Mouse (Mus musculus): ENCODE measurements around the gene Gm17545. TPM values are rescaled to one million over a fixed set of nuclear protein-coding genes. Genes with fewer than 3 reads are reported as not detected.

The Gm17545 gene
- polyA plus RNA-seq, 1 experiment from 2014 or later = not detected

DNA sequence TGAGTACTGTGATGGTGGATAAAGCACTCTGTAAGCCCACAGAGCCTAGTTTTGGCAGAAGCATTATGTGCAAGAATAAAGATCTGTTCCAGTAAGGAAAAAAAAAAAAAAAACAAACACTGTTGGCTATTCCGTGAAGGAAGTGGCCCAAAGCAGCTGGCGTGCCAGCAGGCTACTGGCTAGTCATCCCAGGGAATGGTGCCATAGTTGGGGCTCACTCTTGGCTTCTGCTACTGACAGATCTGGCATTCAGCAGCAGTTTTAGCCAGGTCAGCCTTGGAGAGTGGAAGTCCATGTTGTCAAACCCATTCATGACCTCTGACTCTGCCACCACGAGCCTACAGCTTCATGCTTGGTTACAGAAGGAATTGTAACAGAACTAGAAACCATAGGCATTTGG lies 7.9 kb downstream of the Gm17545 start:
- 97% methylated on average over 3 of the region's 3 CpGs for WGBS (ENCODE audit: missing documents)
- no peak overlapping the region for H3K4me3 ChIP-seq (ENCODE audit: inconsistent target)
- peaks cover 48% of the 10 kb centered on the region for H3K79me2 ChIP-seq (ENCODE audit: inconsistent target)
- no peak overlapping the region for H3K27ac ChIP-seq
- peaks cover 2% of the 10 kb centered on the region; the same call in 1 of the 2 replicates for H3K36me3 ChIP-seq (ENCODE audit: inconsistent target)

DNA sequence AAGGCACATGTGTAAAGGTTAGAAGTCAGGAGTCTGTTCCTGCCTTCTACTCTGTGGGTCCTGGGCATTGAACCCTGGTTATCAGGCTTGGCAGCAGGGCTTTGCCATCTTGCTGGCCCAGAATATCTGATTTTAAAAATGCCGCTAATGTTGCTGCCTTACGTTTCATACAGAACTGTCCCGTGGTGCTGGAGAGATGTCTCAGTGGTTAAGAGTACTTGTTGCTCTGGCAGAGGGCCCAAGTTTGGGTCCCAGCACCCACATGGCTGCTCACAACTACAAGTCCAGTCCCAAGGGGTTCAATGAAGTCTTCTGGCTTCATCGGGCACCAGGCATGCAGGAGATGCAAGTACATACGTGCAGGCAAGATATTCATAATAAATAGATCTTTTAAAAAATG lies 12.1 kb downstream of the Gm17545 start:
- 97% methylated on average over 5 of the region's 5 CpGs for WGBS (ENCODE audit: missing documents)
- Histone ChIP-seq H3K79me2 (ENCODE audit: inconsistent target) (peaks cover 55% of the 10 kb centered on the region), H3K27ac (no peak overlapping the region), H3K36me3 (ENCODE audit: inconsistent target) (no peaks in the 10 kb centered on the region), H3K4me3 (ENCODE audit: inconsistent target) (no peak overlapping the region)

DNA sequence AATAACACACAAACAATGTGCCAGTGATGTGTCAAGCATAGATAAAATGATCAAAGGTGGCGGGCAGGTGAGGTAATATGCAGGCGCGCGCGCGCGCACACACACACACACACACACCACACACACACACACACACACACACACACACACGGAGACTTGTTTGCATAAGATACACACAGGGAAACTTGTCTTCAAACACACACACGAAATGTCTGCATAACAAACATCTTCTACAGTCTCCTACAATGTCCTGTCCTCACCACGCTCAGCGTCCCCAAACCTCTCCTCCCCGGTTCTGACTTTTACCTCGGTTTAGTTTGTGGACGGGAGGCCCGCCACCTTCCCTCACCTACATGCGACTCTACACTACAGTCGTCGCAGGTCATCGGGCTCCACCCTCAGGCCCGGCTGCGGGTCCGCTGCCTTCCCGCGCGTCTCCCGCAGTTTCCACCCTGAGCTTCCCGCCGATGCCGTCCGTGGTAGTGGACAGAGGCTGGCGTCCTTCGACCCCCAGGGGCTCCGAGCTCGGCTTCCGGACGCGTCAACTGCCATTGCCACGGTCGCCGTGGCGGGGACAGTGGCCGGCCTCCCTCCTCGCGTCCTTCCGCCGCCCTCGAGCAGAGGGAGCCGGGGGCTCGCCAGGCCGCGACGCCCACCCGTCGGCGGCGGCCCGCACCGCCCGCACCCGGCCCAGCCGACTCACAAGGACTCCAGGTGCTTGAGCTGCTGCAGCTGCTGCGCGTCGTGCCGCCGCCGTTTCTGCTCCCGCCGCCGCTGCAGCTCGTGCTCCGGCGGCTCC lies 13.5 kb downstream of the Gm17545 start:
- Histone ChIP-seq H3K79me2 (ENCODE audit: inconsistent target) (peaks cover 47% of the 10 kb centered on the region), H3K4me3 (ENCODE audit: inconsistent target) (peak overlapping the region; percentile 51), H3K27ac (no peak overlapping the region), H3K36me3 (ENCODE audit: inconsistent target) (no peaks in the 10 kb centered on the region)
- under 1% methylated on average over 73 of the region's 73 CpGs for WGBS (ENCODE audit: missing documents)

DNA sequence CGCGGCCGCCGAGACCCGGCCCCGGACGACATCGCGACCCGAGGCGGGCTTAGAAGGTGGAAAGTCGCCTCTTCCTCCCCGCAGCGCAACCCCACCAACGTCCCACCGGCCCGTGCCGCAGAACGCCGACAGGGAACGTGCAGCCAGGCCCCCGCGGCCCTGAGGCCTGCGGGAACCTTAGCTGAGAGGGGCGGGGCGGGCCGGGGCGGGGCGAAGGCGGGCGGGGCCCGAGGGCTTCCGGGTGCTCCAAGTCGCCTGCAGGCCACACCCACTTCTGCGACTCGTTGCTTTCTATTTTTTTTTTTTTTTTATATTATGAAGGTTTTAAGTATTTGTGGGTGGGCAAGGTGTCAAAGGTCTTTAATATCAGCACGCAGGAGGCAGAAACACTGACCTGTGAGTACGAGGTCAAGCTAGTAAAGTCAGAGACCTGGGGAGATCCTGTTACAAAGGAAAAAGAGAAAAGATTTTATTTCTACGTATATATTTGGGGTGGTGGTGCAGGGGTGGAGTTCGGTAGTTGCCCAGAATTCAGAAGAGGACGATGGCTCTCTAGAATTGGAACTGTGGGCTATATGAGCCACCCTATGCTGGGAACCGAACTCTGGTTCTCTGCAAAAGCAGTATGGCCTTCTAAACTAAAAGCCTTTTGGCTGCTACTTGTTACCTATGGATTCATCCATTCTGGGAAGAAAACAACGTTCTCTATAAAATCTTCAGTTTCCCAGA lies 14.2 kb downstream of the Gm17545 start:
- WGBS (ENCODE audit: missing documents) = 3% methylated on average over 39 of the region's 43 CpGs
- peaks cover 40% of the 10 kb centered on the region for H3K79me2 ChIP-seq (ENCODE audit: inconsistent target)
- 0 out of 2 replicates have a peak overlapping the region, but pooled peaks have one; percentile 27 for H3K27ac ChIP-seq
- peak overlapping the region; percentile 27 for H3K4me3 ChIP-seq (ENCODE audit: inconsistent target)
- no peaks in the 10 kb centered on the region for H3K36me3 ChIP-seq (ENCODE audit: inconsistent target)

DNA sequence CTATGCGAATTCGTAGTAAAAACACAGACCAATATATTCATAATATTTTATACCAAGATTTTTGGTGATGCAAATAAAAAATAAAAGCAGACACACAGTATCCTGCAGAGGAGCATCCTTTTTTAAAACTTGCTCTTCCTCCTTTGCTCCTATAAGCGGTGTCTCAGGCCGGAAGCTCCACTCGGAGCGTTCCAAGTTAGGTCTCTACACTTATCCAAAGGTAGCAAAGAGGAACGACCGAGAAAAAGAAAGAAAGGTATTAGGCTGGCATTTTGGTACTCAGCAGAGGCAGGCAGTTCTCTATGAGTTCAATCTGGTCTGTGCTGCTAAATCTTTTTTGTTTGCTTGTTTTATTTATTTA lies 14.8 kb downstream of the Gm17545 start:
- 61% methylated on average over 8 of the region's 8 CpGs for WGBS (ENCODE audit: missing documents)
- Histone ChIP-seq H3K36me3 (ENCODE audit: inconsistent target) (no peaks in the 10 kb centered on the region), H3K79me2 (ENCODE audit: inconsistent target) (peaks cover 35% of the 10 kb centered on the region), H3K27ac (no peak overlapping the region), H3K4me3 (ENCODE audit: inconsistent target) (peak overlapping the region; percentile 27)

DNA sequence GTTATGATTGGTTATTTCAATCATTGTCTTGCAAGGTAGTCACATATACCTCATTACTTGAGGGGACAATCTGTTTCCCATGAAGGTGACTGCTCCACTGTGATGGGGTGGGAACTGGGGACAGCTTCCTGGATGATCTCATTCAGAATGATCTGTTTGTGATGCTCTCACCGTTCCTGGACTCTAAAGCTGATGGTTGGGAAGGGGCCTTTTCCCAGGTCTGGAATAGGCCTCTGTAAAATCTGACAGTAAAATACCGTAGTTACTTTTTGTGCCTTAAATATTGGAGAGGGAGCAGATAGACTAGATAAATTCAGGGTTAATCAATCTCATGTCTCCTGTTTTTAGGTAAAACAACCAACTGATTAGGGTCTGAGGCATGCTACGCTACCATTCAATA lies 15.6 kb downstream of the Gm17545 start, which contains the start of gene Rp9:
Gene Rp9, minus strand, starts transcription at position 101 of the 400 bp plus-strand sequence.
- Histone ChIP-seq H3K36me3 (ENCODE audit: inconsistent target) (no peaks in the 10 kb centered on the region), H3K4me3 (ENCODE audit: inconsistent target) (peak within 1 kb of the TSS; percentile 27), H3K79me2 (ENCODE audit: inconsistent target) (peaks cover 28% of the 10 kb centered on the region), H3K27ac (0 out of 2 replicates have a peak within 1 kb of the TSS, but pooled peaks have one; percentile 27)
- 100% methylated on average over 3 of the region's 3 CpGs for WGBS (ENCODE audit: missing documents)

DNA sequence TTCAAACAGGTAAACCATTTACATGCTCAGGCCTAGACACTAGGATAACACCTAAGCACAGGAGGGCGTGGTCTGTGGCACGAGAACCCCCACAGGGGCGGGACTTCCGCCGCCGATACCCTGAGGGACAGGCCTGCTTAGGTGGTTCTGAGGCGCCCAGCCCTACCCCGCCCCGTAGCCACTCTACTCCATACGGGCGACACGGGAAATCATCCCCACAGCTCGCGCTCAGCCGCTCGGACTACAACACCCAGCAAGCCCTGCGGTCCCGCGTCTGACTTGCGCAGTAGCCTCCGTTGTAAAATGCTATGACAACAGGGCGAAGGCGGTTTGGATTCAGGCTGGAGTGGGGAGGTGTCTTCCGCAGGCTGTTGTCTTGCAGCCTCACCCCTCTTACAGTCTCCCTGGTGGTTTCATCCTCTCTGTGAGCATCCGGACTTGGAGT lies 21.4 kb downstream of the Gm17545 start, which contains the start of gene Bbs9:
Gene Bbs9, plus strand, starts transcription at position 292 of the 445 bp plus-strand sequence.
- WGBS (ENCODE audit: missing documents) = 2% methylated on average over 25 of the region's 25 CpGs
- H3K4me3 ChIP-seq (ENCODE audit: inconsistent target) = peak within 1 kb of the TSS; percentile 72
- H3K79me2 ChIP-seq (ENCODE audit: inconsistent target) = no peaks in the 10 kb centered on the region
- no peak within 1 kb of the TSS for H3K27ac ChIP-seq
- no peaks in the 10 kb centered on the region for H3K36me3 ChIP-seq (ENCODE audit: inconsistent target)

DNA sequence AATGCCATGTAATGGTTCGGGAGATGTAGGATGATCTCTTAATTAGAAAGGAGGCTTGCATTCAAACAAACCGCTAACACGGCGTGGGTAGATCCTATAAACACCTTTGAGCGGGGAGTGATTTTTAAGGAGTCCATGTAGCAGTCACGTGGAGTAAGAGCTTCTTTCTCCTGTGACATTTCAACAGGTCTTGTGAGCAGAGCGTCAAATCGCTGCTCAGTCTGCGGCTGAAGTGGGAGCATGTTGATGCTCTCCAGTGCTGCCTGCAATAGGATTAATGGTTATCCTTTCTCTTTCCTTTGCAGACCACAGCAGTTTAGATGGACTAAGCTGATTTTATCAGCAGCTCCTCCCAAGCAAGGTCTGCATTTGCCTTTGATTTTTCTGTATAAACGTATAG lies 22.2 kb downstream of the Gm17545 start:
- H3K79me2 ChIP-seq (ENCODE audit: inconsistent target) = no peaks in the 10 kb centered on the region
- H3K4me3 ChIP-seq (ENCODE audit: inconsistent target) = peak overlapping the region; percentile 72
- 11% methylated on average over 10 of the region's 10 CpGs for WGBS (ENCODE audit: missing documents)
- no peak overlapping the region for H3K27ac ChIP-seq
- no peaks in the 10 kb centered on the region for H3K36me3 ChIP-seq (ENCODE audit: inconsistent target)

DNA sequence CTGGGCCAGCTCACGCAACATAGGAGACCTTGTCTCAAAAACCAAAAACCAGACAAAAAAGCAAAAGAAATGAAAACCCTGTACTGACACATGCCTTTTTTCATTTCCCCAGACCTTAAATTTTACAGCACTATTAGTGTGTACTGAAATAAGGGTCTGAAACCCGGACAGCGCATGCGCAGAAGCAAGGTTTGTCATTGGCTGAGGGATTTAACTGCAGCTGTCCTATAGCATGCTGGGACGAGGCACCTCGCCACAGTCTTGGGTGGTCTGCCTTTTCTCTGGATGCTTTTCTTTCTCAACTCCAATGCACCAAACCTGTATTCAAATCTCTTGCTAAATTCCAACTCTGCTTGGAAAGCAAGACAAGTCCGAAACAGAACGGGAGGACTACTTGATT lies 24.9 kb downstream of the Gm17545 start:
- H3K27ac ChIP-seq = no peak overlapping the region
- no peak overlapping the region for H3K4me3 ChIP-seq (ENCODE audit: inconsistent target)
- H3K36me3 ChIP-seq (ENCODE audit: inconsistent target) = no peaks in the 10 kb centered on the region
- WGBS (ENCODE audit: missing documents) = 97% methylated on average over 8 of the region's 8 CpGs
- H3K79me2 ChIP-seq (ENCODE audit: inconsistent target) = no peaks in the 10 kb centered on the region

DNA sequence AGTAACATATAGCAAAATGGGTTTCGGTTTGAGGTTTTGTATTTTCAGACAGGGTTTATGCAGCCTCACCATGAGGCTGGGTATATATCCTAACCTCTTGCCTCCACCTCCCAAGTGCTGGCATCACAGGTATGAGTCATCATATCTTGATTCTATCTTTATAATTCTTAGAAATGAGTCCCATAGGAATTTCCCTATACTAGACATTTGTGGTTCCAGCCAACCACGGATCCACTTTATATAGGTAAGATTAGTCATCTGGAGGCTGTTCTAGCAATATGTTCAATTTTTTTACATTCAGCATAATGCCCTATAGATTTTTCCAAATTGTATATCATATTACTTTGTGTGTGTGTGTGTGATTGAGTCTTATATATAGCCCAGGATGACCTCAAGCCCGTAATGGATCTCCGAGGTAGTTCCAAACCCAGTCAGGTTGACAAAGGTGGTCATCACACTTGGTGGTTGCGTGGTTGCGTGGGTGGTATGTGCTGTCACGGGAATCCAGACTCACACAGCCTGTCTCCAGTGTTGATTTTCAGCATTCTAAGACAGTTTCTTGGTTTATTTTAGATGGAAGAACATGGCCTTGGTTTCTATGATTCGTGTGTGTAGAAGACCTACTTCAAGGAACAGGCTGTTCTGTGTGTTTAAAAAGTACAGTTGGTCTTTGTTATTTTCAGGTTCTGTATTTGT lies 29.9 kb downstream of the Gm17545 start:
- no peak overlapping the region for H3K27ac ChIP-seq
- H3K36me3 ChIP-seq (ENCODE audit: inconsistent target) = no peaks in the 10 kb centered on the region
- H3K79me2 ChIP-seq (ENCODE audit: inconsistent target) = no peaks in the 10 kb centered on the region
- no peak overlapping the region for H3K4me3 ChIP-seq (ENCODE audit: inconsistent target)
- WGBS (ENCODE audit: missing documents) = 96% methylated on average over 8 of the region's 8 CpGs

DNA sequence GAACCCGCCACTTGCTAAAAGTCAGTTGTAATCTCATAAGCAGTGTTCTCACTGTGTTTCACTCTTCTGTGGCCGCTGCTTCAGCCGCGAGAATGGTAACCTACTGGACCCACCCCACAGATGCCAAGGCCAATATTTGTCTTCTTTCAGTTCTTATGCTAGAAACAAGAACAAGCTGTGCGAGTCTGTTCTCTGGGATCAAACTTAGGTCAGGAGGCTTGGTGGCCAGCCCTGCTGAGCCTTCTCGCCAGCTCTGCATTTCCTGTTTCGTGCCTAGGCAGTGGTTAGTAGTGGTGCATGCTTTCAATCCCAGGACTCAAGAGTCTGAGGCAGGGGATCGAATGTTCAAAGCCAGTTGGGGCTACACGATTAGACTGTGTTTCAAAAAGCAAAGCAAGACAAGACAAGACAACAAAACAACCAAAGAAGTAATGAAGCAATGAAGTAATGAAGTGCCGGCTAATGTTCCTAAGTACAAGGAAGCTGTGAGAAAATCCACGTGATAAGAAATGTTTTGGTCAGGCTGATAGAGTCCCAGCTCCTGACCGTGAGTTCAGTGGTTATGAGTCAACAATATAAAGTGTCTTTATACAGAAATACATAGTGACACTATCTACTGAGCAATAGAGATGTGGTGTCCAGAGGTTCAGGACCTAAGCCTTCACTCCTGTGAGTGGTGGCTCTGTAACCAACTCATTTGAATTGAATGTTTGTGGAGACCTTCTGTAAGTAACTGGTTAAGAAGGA lies 30.6 kb downstream of the Gm17545 start:
- WGBS (ENCODE audit: missing documents) = 86% methylated on average over 12 of the region's 12 CpGs
- H3K4me3 ChIP-seq (ENCODE audit: inconsistent target) = no peak overlapping the region
- no peaks in the 10 kb centered on the region for H3K36me3 ChIP-seq (ENCODE audit: inconsistent target)
- no peaks in the 10 kb centered on the region for H3K79me2 ChIP-seq (ENCODE audit: inconsistent target)
- no peak overlapping the region for H3K27ac ChIP-seq

DNA sequence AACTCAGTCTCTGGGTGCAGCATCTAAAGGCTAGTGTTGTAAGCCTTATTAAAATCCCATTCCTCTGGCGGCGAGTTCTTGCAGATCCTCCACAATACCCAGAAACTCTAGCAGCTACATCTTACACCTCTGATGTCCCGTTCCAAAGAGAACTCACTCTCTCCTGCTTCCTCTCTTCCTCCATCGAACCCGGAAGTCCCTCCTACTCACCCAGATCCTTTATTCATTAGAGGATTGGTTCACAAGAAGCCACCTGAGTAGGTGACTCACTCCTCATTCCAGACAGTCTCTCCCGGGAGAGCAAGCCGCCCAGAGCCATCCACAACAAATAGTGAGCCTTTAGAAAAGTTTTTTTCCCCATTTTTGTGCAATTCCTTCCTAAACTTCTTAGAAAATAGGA lies 32.1 kb downstream of the Gm17545 start:
- no peaks in the 10 kb centered on the region for H3K79me2 ChIP-seq (ENCODE audit: inconsistent target)
- 96% methylated on average over 7 of the region's 7 CpGs for WGBS (ENCODE audit: missing documents)
- H3K4me3 ChIP-seq (ENCODE audit: inconsistent target) = no peak overlapping the region
- no peak overlapping the region for H3K27ac ChIP-seq
- no peaks in the 10 kb centered on the region for H3K36me3 ChIP-seq (ENCODE audit: inconsistent target)

DNA sequence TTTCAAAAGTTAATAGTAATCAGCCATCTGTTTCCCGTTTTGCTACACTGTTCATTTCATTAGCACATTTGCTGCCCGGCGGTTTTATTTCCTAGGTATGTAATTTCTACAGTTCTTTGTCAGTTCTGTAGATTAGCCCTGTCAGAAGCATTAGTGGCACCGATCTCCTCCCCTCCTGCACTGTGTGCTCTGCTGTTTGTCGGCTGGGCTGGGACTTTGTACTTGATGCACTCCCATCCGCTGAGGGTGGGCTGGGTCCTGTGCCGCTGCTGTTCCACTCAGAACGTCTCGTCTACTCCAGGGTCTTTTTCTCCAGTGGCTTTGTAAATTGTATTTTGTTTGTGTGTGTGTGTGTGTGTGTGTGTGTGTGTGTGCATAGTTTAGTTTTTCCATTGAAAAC lies 34.9 kb downstream of the Gm17545 start:
- H3K27ac ChIP-seq = no peak overlapping the region
- H3K79me2 ChIP-seq (ENCODE audit: inconsistent target) = no peaks in the 10 kb centered on the region
- H3K4me3 ChIP-seq (ENCODE audit: inconsistent target) = no peak overlapping the region
- 93% methylated on average over 9 of the region's 9 CpGs for WGBS (ENCODE audit: missing documents)
- no peaks in the 10 kb centered on the region for H3K36me3 ChIP-seq (ENCODE audit: inconsistent target)

DNA sequence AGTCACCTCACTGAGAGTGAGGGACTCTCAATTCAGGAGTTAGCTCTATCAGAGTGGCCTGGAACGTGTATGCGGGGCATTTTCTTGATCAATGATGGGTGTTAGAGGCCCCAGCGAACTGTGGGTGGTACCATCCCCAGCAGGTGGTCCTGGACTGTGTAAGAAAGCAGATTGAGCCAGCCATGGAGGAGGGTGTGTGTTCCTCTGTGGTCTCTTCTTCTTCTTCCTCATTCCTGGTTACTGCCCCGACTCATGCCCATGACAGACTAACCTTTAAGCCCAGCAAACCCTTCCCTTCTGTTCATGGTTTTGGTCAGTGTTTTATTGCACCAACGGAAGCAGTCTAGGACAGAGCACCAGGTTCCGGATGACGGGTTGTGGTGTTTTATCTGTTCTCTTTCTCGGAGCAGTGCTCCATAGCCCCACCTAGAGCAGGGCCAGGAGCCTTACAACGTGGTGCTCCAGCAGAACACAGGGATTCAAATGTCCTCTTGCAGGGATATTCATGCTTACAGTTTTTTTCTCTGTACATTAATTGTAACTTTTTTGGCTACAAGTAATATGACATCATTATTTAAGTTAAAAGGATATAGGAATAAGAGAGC lies 40.2 kb downstream of the Gm17545 start:
- Histone ChIP-seq H3K4me3 (ENCODE audit: inconsistent target) (no peak overlapping the region), H3K36me3 (ENCODE audit: inconsistent target) (no peaks in the 10 kb centered on the region), H3K79me2 (ENCODE audit: inconsistent target) (no peaks in the 10 kb centered on the region), H3K27ac (no peak overlapping the region)
- 78% methylated on average over 9 of the region's 9 CpGs for WGBS (ENCODE audit: missing documents)
